Mouse (Mus musculus) limb, embryonic 12.5 days (tissue): Measurements from ENCODE around the gene Gbgt1. TPM values are rescaled to one million over a fixed set of nuclear protein-coding genes. Genes with fewer than 3 reads are reported as not detected.

Experiments used
- ATAC-seq: fragments of 200-750 bp; cut with Nextera tagmentation; 2 replicates; pipeline ENCODE4 v1.8.0; 2017; ENCODE audit warnings: low read depth, moderate TSS enrichment; ENCODE audit not compliant: insufficient number of reproducible peaks, insufficient read depth, low FRiP score, low TSS enrichment
- H3K27ac ChIP-seq: fragments of 300-500 bp; sonication (generic); 2 replicates; pipeline ENCODE4 v1.5.1; 2016; ENCODE audit warnings: mild to moderate bottlenecking, moderate library complexity
- H3K27me3 ChIP-seq: fragments of 300-500 bp; sonication (generic); 2 replicates; pipeline ENCODE4 v1.6.1; 2016; ENCODE audit warnings: mild to moderate bottlenecking, moderate library complexity
- H3K36me3 ChIP-seq: fragments of 300-500 bp; sonication (generic); 2 replicates; pipeline ENCODE4 v1.6.1; 2016; ENCODE audit warnings: mild to moderate bottlenecking, moderate library complexity
- H3K4me1 ChIP-seq: fragments of 300-500 bp; sonication (generic); replicated peaks from 2 replicates; pipeline ENCODE4 v1.6.1; 2016
- H3K4me2 ChIP-seq: fragments of 300-500 bp; sonication (generic); 2 replicates; pipeline ENCODE4 v1.6.1; 2016; ENCODE audit warnings: mild to moderate bottlenecking, moderate library complexity
- H3K4me3 ChIP-seq: fragments of 300-500 bp; sonication (generic); replicated peaks from 2 replicates; pipeline ENCODE4 v1.5.1; 2016; ENCODE audit warnings: mild to moderate bottlenecking
- H3K9ac ChIP-seq: fragments of 300-500 bp; sonication (generic); replicated peaks from 2 replicates; pipeline ENCODE4 v1.6.1; 2016; ENCODE audit warnings: mild to moderate bottlenecking, moderate library complexity
- H3K9me3 ChIP-seq: fragments of 300-500 bp; sonication (generic); 2 replicates; pipeline ENCODE4 v1.6.1; 2016; ENCODE audit warnings: mild to moderate bottlenecking, moderate library complexity
- WGBS: fragments of 180-500 bp; shearing (Covaris S2); methylation state at CpG from one replicate; pipeline ENCODE4 v1.1.7; 2016; 5-methylcytosine and 5-hydroxymethylcytosine counted together
- polyA plus RNA-seq: library from polyadenylated mRNA; unstranded; fragments of >200 nt; fragmentation: Nextera tagmentation; extraction: Ambion mirVana; gene quantifications from 2 replicates; pipeline ENCODE4 v1.2.1, GENCODE M21; 2016

Gene Gbgt1
- polyA plus RNA-seq, 1 experiment from 2014 or later: 0.25 TPM

DNA sequence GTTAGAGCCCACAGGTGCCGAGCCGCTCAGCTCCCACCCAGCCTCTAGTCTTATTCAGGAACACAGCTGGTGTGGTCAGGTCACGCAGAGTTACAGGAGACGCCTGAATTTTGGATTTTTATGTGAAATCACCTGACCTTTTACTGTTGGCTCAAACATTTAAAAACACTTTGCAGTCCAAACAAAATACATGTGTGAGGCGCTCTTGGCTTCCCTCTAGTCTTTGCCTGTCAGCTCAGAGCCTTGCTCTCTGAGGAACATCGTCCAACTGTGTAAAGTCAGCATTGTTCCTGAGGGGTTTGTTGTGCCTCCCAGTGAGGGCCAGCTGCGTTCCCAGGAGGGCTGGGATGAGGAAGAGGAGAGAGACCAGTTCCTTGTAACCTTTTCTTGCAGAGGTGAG lies 33.6 kb downstream of the Gbgt1 start:
- no peak for ATAC-seq
- H3K4me2 ChIP-seq: no peak overlapping the region
- H3K4me3 ChIP-seq: no peak overlapping the region
- no peak overlapping the region for H3K9ac ChIP-seq
- no peaks in the 10 kb centered on the region for H3K36me3 ChIP-seq
- no peaks in the 10 kb centered on the region for H3K9me3 ChIP-seq
- peaks cover 85% of the 10 kb centered on the region for H3K4me1 ChIP-seq
- 57% methylated on average over 7 of the region's 7 CpGs for WGBS
- H3K27ac ChIP-seq: peak overlapping the region; percentile 56; the same call in 1 of the 2 replicates
- H3K27me3 ChIP-seq: no peaks in the 10 kb centered on the region

DNA sequence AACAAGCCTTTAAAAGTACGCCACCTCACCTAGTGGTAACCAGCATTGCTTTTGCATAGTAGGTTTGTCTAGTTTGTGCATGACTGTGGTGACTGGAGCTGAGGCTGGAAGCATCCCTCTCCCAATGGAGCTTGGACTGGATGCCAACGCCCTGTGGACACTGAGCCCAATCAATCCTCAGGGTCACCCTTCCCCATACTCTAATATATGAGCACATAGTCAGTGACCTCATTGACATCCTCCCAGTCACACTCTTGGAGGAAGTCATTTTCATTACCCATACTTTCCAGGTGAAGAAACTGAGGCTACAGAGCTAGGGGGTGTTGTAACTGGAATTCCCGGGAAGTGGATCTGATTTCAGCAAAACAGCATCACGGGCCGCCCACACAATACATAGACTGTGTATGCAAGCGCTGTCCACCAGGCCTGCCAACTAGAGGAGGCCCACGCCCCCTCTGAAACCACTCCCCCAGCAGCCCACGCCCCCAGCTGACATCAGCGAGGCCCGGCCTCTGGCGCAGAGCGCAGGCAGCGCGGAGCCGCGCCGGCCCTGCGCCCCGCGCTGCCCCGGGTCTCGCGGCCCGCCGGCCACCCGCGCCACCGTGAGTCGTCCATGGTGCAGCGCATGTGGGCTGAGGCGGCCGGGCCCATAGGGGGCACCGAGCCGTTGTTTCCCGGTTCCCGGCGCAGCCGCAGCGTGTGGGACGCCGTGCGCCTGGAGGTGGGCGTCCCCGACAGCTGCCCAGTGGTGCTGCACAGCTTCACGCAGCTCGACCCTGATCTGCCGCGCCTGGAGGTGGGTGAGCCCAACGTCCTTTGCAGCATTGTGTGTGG lies 36.5 kb downstream of the Gbgt1 start:
- H3K9me3 ChIP-seq: no peaks in the 10 kb centered on the region
- peak overlapping the region; percentile 68 for H3K4me3 ChIP-seq
- peak overlapping the region; percentile 87 for H3K4me2 ChIP-seq
- H3K27ac ChIP-seq: peak overlapping the region; percentile 92
- H3K36me3 ChIP-seq: no peaks in the 10 kb centered on the region; the same call in 1 of the 2 replicates
- peaks cover 85% of the 10 kb centered on the region for H3K4me1 ChIP-seq
- peak; percentile 90 for ATAC-seq
- 2% methylated on average over 49 of the region's 49 CpGs for WGBS
- H3K9ac ChIP-seq: peak overlapping the region; percentile 77
- H3K27me3 ChIP-seq: no peaks in the 10 kb centered on the region

DNA sequence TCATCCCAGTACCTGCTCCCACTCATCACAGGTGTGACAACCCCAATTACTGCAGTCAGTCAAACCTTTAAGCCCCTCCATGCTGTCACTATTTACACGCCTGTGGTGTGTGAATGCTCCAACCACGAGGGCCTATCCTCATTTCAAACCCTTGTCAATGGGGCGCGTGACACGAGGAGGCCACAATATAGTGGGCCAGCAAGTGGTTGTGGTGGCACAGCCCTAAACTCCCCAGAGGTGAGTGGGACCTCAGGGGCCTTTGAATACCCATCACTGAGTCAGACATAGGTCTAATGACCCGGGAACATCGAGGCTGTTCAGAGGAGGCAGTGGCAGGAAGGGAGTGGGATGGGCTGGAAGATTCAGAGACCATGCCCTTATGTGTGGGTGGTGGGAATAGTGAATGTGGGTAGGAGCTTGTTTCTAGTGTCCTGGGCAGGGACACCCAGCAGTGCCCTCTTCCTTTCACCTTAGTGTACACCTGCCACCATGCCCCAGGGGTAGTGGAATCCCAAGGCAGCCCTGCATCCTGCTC lies 37.3 kb downstream of the Gbgt1 start:
- peak; percentile 4; the same call in 1 of the 2 replicates for ATAC-seq
- H3K36me3 ChIP-seq: no peaks in the 10 kb centered on the region; the same call in 1 of the 2 replicates
- peaks cover 87% of the 10 kb centered on the region for H3K4me1 ChIP-seq
- H3K27me3 ChIP-seq: no peaks in the 10 kb centered on the region
- peak overlapping the region; percentile 92 for H3K27ac ChIP-seq
- peak overlapping the region; percentile 68 for H3K4me3 ChIP-seq
- H3K9ac ChIP-seq: peak overlapping the region; percentile 77
- no peaks in the 10 kb centered on the region for H3K9me3 ChIP-seq
- 52% methylated on average over 7 of the region's 7 CpGs for WGBS
- H3K4me2 ChIP-seq: peak overlapping the region; percentile 87

DNA sequence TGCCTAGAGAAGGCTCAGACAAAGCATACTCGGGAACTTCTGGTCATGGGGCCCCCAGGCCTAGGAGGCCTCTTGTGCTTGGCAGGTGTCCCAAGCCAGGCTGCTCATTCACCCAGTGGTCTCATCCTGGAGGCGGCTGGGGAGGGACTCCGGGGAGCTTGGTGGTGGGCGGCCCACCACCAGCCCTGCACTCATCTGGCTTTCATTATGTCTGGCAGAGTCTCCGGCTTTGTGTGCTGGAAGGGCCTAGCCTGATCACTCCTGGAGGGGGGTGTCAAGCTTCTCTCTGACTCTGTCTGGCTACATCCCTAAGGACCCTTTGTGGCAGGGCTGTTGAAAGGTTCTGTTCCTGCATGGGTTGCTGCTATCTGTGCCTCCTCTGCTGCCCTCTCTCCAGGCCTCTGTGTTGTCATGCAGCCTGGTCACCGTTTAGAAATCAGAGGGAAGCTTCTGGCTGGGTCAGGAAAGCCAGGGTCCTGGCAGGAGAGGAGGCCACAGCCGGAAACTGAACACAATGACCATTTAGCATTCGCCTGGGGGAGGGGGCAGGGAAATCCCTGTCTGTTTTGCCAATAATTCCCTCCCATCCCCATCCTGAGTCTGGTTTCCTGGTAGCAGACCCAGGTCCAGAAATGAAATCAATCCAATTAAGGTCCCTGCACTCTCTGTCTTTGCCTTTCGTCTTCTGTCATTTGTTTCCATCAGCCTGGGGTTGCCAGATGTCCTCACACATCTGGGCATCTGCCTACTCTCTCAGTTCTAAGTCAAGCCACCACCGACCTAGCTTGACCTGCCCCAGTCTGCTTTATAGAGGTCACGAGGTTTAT lies 38.0 kb downstream of the Gbgt1 start:
- peak overlapping the region; percentile 77 for H3K9ac ChIP-seq
- H3K27me3 ChIP-seq: no peaks in the 10 kb centered on the region
- H3K27ac ChIP-seq: peak overlapping the region; percentile 92
- H3K36me3 ChIP-seq: no peaks in the 10 kb centered on the region; the same call in 1 of the 2 replicates
- WGBS: 10% methylated on average over 11 of the region's 11 CpGs
- peak overlapping the region; percentile 87 for H3K4me2 ChIP-seq
- peaks cover 88% of the 10 kb centered on the region for H3K4me1 ChIP-seq
- H3K4me3 ChIP-seq: peak overlapping the region; percentile 68
- ATAC-seq: no peak
- H3K9me3 ChIP-seq: no peaks in the 10 kb centered on the region

DNA sequence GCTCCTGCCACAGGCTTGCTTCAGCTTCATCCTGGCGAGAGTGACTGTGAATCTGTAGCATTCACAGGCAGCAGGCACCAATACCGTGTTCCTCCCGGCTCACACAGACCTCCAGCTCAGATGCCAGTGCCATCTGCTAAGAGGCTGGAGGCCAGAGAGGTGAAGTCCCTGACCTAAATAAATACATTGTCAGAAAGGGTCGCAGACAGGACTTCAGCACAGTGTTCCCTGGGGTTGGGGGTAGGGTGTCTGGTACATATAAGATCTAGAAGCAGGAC lies 38.5 kb downstream of the Gbgt1 start:
- H3K9me3 ChIP-seq: no peaks in the 10 kb centered on the region
- H3K4me3 ChIP-seq: peak overlapping the region; percentile 68
- H3K4me1 ChIP-seq: peaks cover 88% of the 10 kb centered on the region
- no peaks in the 10 kb centered on the region for H3K27me3 ChIP-seq
- 11% methylated on average over 4 of the region's 4 CpGs for WGBS
- peaks cover 3% of the 10 kb centered on the region; the same call in 1 of the 2 replicates for H3K36me3 ChIP-seq
- no peak for ATAC-seq
- H3K4me2 ChIP-seq: peak overlapping the region; percentile 87
- 0 out of 2 replicates have a peak overlapping the region, but pooled peaks have one; percentile 77 for H3K9ac ChIP-seq
- peak overlapping the region; percentile 92 for H3K27ac ChIP-seq

DNA sequence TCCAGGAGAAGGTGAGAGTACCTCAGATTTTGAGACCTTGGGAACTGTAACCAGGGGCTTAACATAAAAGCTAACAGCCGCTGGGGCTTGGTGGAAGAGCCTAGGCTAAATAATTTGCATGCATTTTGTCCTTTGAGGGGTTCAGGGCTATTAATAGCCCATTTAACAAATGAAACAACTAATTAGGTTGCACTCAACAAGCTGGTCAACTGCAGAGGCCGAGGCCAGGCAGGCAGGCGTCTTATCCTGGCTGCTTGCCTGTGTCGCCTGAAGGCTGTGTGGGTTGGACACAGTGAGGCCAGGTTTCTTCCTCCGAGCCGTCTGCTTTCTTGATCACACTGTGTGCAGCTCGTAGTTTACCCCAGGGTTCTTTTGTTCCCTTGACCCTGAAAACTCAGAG lies 39.0 kb downstream of the Gbgt1 start:
- Histone ChIP-seq H3K9me3 (no peaks in the 10 kb centered on the region), H3K9ac (peak overlapping the region; percentile 77; the same call in 1 of the 2 replicates), H3K27me3 (no peaks in the 10 kb centered on the region), H3K27ac (peak overlapping the region; percentile 92), H3K36me3 (peaks cover 7% of the 10 kb centered on the region; the same call in 1 of the 2 replicates), H3K4me1 (peaks cover 86% of the 10 kb centered on the region), H3K4me2 (peak overlapping the region; percentile 87), H3K4me3 (peak overlapping the region; percentile 68; the same call in 1 of the 2 replicates)
- WGBS: 16% methylated on average over 7 of the region's 7 CpGs
- ATAC-seq: no peak

DNA sequence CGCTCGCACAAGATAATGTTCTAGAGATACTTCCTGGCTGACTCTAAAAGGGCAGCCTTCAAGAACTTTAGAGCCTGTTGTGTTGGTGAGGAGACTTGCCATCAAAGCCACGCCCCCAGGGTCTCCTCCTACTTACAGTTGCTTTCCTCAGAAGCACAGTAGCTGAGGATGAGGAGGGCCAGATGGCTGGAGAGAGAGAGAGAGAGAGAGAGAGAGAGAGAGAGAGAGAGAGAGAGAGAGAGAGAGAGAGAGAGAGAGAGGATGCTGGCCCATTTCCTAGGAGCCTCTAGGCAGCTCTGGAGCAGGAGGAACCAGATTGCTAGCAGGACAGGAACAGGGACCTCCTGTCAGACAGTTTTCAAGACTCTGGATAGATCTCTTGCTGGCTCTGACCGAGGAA lies 39.5 kb downstream of the Gbgt1 start:
- H3K9me3 ChIP-seq: no peaks in the 10 kb centered on the region
- H3K4me3 ChIP-seq: no peak overlapping the region
- H3K36me3 ChIP-seq: peaks cover 10% of the 10 kb centered on the region; the same call in 1 of the 2 replicates
- no peak for ATAC-seq
- no peak overlapping the region; the same call in 1 of the 2 replicates for H3K9ac ChIP-seq
- peak overlapping the region; percentile 92; the same call in 1 of the 2 replicates for H3K27ac ChIP-seq
- H3K4me2 ChIP-seq: peak overlapping the region; percentile 87; the same call in 1 of the 2 replicates
- peaks cover 86% of the 10 kb centered on the region for H3K4me1 ChIP-seq
- no peaks in the 10 kb centered on the region for H3K27me3 ChIP-seq
- WGBS: 64% methylated on average over 4 of the region's 4 CpGs

DNA sequence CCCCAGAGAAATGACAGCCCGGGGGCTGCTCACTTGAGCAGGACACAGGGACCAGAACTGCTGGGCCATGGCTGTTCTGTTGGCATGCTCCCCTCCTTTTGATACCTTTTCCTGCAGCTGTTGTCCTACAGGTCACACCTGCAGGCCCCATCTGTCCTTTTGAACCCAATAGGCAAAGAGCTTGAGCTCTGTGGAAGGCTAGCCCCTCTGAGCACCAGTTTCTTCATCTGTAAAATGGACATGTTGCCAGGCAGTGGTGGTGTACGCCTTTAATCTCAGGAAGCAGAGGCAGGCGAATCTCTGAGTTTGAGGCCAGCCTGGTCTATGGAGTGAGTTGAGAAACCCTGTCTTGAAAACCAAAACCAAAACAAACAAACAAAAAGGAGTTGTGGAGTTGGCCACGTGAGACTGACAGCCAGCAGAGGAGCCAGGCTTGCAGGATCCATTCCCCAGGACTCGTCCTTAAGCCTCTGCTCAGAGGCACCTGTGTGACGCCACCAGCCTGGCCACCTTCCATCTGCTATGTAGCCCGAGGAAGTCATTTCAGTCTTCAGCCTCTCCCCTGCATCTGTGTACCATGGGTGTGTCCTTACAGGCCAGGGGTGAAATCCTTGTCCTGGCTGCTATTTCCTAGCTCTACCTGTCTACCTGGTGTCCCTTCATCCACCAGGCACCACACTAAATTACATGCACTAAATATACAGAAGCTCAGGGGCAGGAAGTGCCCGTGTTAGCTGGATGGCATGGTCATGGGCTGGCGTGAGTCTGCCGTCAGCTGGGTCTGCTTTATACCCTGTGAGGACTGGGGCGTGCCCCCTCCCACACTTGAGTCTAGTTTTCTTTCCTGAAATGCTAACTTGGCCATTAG lies 40.3 kb downstream of the Gbgt1 start:
- Histone ChIP-seq H3K36me3 (peaks cover 14% of the 10 kb centered on the region), H3K27ac (no peak overlapping the region)

DNA sequence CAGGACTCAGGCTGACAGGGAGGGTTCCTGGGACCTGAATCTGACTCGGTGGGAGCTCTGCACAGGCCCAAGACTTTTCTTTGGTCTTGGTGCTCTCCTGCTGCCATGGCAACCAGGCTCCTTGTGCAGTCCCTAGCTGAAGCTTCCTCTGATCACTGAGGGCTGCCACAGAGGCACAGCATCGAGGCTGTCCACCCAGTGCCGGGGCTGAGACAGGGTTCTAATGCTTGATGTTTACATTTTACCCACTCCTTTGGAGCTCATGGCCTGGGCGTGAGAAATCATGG lies 40.9 kb downstream of the Gbgt1 start:
- Histone ChIP-seq H3K27ac (no peak overlapping the region), H3K4me2 (no peak overlapping the region), H3K4me3 (no peak overlapping the region), H3K4me1 (peaks cover 73% of the 10 kb centered on the region), H3K9me3 (no peaks in the 10 kb centered on the region), H3K27me3 (no peaks in the 10 kb centered on the region), H3K36me3 (peaks cover 20% of the 10 kb centered on the region), H3K9ac (no peak overlapping the region)
- 46% methylated on average over 4 of the region's 4 CpGs for WGBS
- ATAC-seq: no peak

More for the DNA sequence above, 40.3 kb downstream of the Gbgt1 start:
- H3K4me3 ChIP-seq: no peak overlapping the region
- 80% methylated on average over 11 of the region's 11 CpGs for WGBS
- H3K9me3 ChIP-seq: no peaks in the 10 kb centered on the region
- peaks cover 79% of the 10 kb centered on the region for H3K4me1 ChIP-seq
- H3K9ac ChIP-seq: no peak overlapping the region
- H3K27me3 ChIP-seq: no peaks in the 10 kb centered on the region
- ATAC-seq: no peak
- H3K4me2 ChIP-seq: no peak overlapping the region

DNA sequence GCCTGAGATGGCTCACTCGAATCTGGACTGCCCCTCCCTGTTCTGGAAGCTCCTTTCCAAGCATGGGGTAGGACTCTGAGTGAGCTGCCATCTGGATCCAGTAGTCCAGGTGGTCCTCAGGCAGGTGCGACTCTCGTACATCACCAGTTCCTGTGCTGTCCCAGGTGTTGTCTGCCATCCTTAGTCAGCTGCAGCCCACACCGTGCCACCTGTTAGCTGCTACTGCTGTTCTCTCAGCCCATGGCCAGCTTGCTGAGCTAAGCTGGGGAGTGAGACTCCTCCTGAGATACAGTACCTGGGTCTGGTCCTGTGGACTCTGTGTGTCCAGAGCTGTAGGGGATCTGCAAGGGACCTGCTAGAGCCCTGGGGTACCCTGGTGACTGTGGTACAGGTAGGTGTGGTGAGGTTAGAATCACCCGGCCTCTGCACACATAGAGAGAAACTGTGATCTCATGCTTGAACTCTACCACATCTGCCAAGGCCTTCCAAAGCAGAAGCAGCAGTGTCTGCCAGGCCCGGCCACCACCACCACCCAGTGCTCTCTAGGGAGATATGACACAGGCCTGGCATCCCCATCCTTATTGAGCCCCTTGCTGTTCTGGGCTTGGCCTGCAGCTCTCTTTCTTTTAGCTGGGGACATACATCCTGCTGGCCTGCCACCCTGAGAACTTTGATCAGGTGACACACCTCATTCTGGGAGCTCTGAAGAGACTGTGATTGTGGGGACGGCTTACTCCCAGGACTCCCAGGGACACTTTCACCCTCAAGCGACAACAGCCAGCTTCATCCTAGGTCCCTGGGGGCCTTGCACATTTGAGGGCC lies 41.5 kb downstream of the Gbgt1 start:
- Histone ChIP-seq H3K27ac (peak overlapping the region; percentile 81), H3K36me3 (peaks cover 26% of the 10 kb centered on the region), H3K27me3 (no peaks in the 10 kb centered on the region), H3K4me2 (no peak overlapping the region), H3K4me1 (peaks cover 67% of the 10 kb centered on the region), H3K9ac (no peak overlapping the region), H3K4me3 (no peak overlapping the region), H3K9me3 (no peaks in the 10 kb centered on the region)
- 71% methylated on average over 8 of the region's 8 CpGs for WGBS
- ATAC-seq: no peak
